Mouse (Mus musculus): ENCODE results near the gene Fars2. TPM values are rescaled to one million over a fixed set of nuclear protein-coding genes. Genes with fewer than 3 reads are reported as not detected.
A peak's percentile ranks its signal among the peaks of the same experiment; 100 is the strongest.

Gene Fars2
- polyA plus RNA-seq, 1 experiment from 2014 or later, result 43.7 TPM

DNA sequence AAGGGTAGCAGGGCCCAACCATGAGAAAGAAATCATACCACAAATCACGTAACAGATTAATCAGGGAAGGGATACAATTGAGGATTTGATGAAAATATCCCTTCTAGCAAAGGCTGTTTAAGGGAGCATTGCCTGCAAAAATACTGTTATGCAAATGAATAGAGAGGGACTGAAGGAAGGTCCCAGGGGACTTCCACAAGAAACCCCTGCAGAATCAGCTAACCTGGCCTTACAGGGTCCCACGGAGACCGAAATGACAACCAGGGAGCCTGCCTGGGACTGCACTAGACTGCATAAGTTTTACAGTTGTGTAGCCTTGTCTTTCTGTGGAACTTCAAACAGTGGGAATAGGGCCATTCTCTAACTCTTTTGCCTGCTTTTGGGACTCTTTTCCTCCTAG, 98.8 kb downstream of the Fars2 start:
- no peak for DNase-seq (ENCODE audit: low spot score)

- DNase-seq (ENCODE audit: low spot score), result no peak
Observed at GRCm38 (mm10) chr13:36218347-36218746, 101.1 kb downstream of the Fars2 start.

GRCm38 (mm10) chr13:36219506-36219905, 102.3 kb downstream of the Fars2 start:
- no peak for DNase-seq (ENCODE audit: low spot score)

DNA sequence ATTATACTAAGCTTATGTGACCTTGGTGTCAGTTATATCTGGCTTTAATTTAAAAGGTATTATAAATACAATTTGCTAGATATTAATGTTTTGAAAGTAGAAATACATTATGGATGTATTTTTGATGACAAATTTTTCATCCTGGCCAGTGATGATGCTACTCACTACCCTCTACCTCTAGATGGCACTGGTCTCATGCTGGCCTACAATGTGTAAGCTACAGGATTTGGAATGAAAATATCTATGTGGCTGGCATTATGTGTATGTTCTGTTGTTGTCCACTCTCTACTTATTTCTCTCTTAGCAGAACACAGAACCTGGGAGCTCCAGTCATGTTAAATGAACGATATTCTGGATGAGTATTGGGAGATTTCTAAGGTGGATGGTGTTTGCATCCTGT, 104.7 kb downstream of the Fars2 start:
- no peak for DNase-seq (ENCODE audit: low spot score)

GRCm38 (mm10) chr13:36222721-36223120, 105.5 kb downstream of the Fars2 start:
- no peak for DNase-seq (ENCODE audit: low spot score)

- DNase-seq (ENCODE audit: low spot score), result no peak
Observed at GRCm38 (mm10) chr13:36224431-36224830, 107.2 kb downstream of the Fars2 start.

DNA sequence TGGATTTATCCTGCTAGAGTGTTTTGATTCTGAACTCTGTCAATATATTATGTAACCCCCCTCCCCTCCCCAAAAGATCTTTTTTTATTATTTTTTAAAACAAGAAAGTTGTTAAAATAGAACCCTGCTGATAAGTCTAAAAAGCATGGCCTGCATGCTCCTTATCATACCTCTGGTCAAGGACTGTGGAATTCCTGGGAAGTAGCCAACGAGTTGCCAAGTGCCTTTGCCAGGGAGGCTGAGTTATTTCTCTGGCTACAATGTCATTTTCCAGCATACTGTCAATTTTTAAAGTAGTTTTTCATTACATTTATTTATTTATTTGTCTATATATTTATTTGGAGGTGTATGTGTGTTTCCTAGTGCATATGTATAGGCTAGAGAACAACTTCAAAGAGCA, 125.0 kb downstream of the Fars2 start:
- DNase-seq (ENCODE audit: low spot score), result no peak

GRCm38 (mm10) chr13:36253936-36254335, 136.7 kb downstream of the Fars2 start:
- DNase-seq (ENCODE audit: low spot score), result no peak

- no peak for DNase-seq (ENCODE audit: low spot score)
Observed at GRCm38 (mm10) chr13:36257213-36257612, 140.0 kb downstream of the Fars2 start.

DNA sequence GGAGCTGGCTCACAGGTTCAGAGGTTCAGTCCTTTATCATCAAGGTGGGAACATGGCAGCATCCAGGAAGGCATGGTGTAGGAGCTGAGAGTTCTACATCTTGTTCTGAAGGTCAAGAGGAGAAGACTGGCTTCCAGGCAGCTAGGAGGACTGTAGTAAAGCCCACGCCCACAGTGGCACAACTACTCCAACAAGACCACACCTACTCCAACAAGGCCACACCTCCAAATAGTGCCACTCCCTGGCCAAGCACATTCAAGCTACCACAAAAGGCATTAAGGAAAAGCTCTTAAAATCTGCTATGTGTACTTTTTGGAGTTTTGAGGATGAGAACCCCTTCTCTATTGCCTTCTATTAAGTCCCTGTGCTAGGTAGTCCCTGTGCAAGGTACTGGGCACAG, 142.5 kb downstream of the Fars2 start:
- no peak for DNase-seq (ENCODE audit: low spot score)

- no peak for DNase-seq (ENCODE audit: low spot score)
Observed at GRCm38 (mm10) chr13:36261299-36261698, 144.1 kb downstream of the Fars2 start.

DNA sequence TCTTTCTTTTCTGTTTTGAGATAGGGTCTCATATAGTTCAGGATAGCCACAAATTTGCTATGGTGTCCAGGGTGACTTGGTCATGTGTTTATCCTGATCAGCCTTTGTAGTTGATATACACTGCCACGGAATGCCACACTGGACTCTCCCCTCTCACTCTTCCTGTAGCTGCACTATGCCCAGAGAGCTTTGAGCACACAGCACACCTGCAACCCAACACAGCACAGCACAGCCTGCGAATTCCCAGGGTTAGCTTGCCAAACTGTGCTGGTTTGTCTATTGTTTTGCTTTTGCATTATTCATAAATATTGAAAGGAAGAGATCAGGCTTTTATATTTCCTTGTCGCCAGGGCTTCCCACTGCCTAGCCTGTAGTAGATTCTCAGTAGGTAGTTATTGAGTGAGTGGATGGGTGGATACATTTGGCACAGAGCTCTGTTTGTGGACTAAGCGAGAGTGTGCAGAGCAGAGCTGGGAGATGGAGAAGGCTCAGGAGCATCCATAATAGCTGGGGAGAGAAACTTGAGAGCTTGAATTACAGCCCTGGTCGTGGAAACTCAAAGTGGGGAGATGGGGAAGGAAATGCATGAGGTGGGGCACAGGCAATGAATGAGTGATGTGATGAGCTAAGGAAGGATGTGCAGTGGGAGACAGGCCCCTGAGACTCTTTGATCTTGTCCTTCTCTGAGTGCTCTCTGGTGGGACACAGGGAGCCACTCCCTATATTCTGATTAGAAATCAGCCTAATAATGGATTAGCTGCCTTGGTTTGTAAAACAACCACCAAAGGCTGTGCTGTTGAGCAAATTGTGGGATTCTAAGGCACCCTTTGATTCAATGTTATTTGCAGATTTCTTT, 146.3 kb downstream of the Fars2 start:
- DNase-seq (ENCODE audit: low spot score), result no peak

DNA sequence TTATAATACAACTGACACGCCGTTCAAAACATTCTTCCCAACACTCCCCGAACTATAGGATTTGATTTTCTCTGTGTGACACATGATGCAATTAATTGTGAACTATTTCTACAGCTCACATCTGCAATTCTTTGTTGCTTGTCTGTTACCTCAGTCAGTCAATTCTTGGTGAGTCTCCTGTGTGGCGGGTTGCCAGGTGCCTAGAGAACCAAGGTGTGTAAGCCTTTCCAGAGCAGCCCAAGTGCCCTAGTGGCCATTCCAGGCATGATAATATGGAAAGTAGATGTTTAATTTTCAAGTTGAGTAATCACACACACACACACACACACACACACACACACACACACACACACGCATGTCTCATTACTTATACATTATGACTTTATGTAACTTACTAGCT, 147.2 kb downstream of the Fars2 start:
- DNase-seq (ENCODE audit: low spot score), result no peak

DNA sequence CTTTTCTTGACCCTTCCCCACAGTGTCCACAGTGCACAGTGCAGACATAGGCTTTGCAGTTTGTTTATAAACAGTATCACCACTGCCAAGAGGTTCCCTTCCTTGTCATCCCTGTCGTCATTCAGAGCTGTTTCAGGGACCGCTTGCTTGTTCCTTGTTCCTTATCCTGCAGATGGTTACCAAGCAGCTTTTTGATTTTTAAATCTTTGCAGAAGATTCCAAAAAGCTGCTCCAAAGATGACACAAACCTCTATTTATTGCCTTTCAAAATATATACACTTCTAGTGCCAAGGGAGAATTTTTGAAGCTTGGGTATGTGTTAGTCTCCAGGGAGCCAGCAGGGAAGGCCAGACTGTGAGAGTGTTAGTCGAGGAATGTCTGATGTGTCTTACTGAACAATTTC, 148.1 kb downstream of the Fars2 start:
- no peak for DNase-seq (ENCODE audit: low spot score)

GRCm38 (mm10) chr13:36267399-36267798, 150.2 kb downstream of the Fars2 start:
- DNase-seq (ENCODE audit: low spot score), result no peak

- DNase-seq (ENCODE audit: low spot score), result no peak
Observed at GRCm38 (mm10) chr13:36270867-36271266, 153.7 kb downstream of the Fars2 start.

DNA sequence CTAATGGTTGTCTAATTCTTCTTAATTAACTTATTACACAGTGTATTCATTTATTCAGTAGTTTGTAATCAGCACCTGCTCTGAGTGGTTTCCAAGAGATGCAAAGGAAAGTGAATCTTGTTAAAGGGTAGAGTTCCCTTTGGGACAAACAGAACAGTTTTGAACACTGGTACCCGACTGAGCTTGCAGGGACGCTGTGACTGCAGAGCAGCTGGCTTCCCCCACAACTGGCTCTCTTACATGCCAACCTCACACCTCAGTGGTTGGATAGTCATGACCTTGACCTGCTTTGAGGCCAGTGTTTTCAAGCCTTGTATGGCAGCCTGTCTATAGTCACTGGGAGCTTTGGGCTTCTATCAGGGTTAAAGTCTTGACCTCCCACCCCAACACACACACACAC, 156.3 kb downstream of the Fars2 start:
- no peak for DNase-seq (ENCODE audit: low spot score)

- no peak for DNase-seq (ENCODE audit: low spot score)
Observed at GRCm38 (mm10) chr13:36276194-36276593, 159.0 kb downstream of the Fars2 start.

- peak; percentile 70 for DNase-seq (ENCODE audit: low spot score)
Observed at GRCm38 (mm10) chr13:36282018-36282417, 164.8 kb downstream of the Fars2 start.

- DNase-seq (ENCODE audit: low spot score), result no peak
Observed at GRCm38 (mm10) chr13:36282785-36283544, 165.8 kb downstream of the Fars2 start.

DNA sequence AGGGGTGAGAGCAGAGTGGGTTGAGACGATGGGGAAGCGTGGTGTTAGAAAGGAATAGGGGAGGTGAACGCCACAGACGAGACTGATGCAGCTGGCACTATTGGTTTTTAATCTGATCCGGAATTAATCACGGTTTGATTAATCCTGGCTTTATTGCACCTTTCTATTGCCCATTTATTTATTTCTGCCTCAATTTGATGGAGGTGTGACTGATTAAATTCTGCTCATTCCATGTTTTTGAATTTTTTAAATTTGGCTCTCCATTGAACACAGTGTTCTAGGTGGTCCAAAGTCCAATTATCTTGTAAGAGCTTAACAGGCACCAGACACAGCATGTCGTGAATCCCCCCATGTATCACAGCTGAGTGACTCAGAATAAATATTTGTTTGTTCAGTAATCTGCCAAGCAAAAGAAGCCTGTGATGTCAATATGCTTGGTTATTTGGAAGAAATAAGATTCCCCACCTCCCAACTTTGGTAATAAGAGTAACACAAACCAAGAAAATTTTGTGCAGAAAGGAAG, 166.4 kb downstream of the Fars2 start:
- no peak for DNase-seq (ENCODE audit: low spot score)

DNA sequence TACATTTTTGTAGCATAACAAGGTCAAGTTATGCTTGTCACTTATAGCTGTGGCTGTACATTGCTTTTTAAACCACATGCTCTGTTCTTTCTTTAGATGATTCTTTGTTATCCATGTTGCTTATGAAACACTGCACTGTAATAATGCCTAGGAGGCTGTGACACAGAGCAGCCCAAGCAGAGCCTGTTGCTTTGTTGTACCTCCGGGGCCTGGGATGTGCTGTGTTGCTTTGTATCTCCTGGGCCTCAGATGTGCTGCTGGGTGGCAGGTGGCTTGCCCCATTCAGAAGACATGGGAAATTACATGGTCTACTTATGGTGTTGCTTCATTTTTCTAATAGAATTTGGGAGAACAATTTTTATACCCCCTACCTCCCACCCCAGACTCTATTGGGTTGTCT, 166.9 kb downstream of the Fars2 start:
- DNase-seq (ENCODE audit: low spot score), result no peak

Measured in thymus, postnatal 0 days (tissue).